In genomic region chr16:58497886-58498713, GRCm38 (mm10) we compare ENCODE assay signal across 9 mouse cellular contexts. TPM values are rescaled to one million over a fixed set of nuclear protein-coding genes. Genes with fewer than 3 reads are reported as not detected.
DNase-seq lines count a peak whose midpoint lies in the region; ATAC-seq and TF ChIP-seq lines count a peak whose summit lies in the region.
"Had no signal": no experiment of that assay in that cellular context is flagged by ENCODE, and none has a peak within 500 bp of the region (broad histone marks: within the 10 kb centered on the region; RNA-seq: fewer than 3 reads in every experiment).

No protein-coding gene starts in this region.

- H3K4me1 ChIP-seq in heart, adult 2 months (ENCODE audit: control insufficient read depth, insufficient read depth, low read length), result peaks cover 22% of the 10 kb centered on the region
- H3K4me1 ChIP-seq in heart, embryonic 16.5 days (ENCODE audit: control insufficient read depth, insufficient read depth, low read length), result peaks cover 40% of the 10 kb centered on the region
- H3K4me1 ChIP-seq in midbrain, embryonic 16.5 days (ENCODE audit: control insufficient read depth, insufficient read depth, low read length), result 0 out of 2 replicates have a peak, but pooled peaks cover 3% of the 10 kb centered on the region

- intact Hi-C loops in heart, adult 2 months (cut with DNase I), result loop anchor here (2.0 to 5.0 kb wide), 2 partner anchors 21 to 36 kb away; no protein-coding TSS in a partner anchor
- intact Hi-C loops in heart, postnatal 10 days (cut with DNase I), result loop anchor here (2.0 kb wide), 1 partner anchor 21 kb away; no protein-coding TSS in a partner anchor
- intact Hi-C loops in left cerebral cortex, postnatal 36 days (cut with DNase I), result no loop called here

- H3K27me3 ChIP-seq in heart, adult 2 months (ENCODE audit: control insufficient read depth, insufficient read depth, low read length), result no peaks in the 10 kb centered on the region
- no peaks in the 10 kb centered on the region for H3K27me3 ChIP-seq in C2C12 (ENCODE audit: control insufficient read depth, insufficient read depth, insufficient read length)
- no peaks in the 10 kb centered on the region for H3K27me3 ChIP-seq in heart, embryonic 16.5 days (ENCODE audit: control insufficient read depth, insufficient read depth, low read length)
- H3K27me3 ChIP-seq in midbrain, embryonic 16.5 days (ENCODE audit: control insufficient read depth, insufficient read depth, low read depth, low read length), result no peaks in the 10 kb centered on the region

- no peaks in the 10 kb centered on the region for H3K79me3 ChIP-seq in C2C12 (ENCODE audit: low read depth)

- H3K9me3 ChIP-seq in heart, embryonic 16.5 days (replicated peaks; ENCODE audit: control insufficient read depth, low read length), result no peaks in the 10 kb centered on the region
- no peaks in the 10 kb centered on the region for H3K9me3 ChIP-seq in midbrain, embryonic 16.5 days (replicated peaks; ENCODE audit: control insufficient read depth, low read length, poor library complexity, severe bottlenecking)

- TF ChIP-seq CTCF in heart, adult 2 months (IDR thresholded peaks at IDR 0.05), result no peak
- TF ChIP-seq CTCF in C2C12 (IDR thresholded peaks at IDR 0.05; ENCODE audit: control insufficient read depth, insufficient read depth, insufficient read length), result no peak

- no peak for TF ChIP-seq POLR2A in heart, adult 2 months (IDR thresholded peaks at IDR 0.05; ENCODE audit: insufficient read depth, low read depth, low read length)

- DNase-seq in heart, adult 2 months, result peak in 1 of 2 experiments; percentile 26
- no peak for DNase-seq in heart, postnatal 10 days
- no peak for DNase-seq in urinary bladder, postnatal 10 days (ENCODE audit: low spot score)
- DNase-seq in left cerebral cortex, postnatal 36 days (ENCODE audit: low spot score in 2 of 2), result no peak
- no peak for DNase-seq in kidney, adult 18-20 months
- DNase-seq: right cerebral cortex, postnatal 14 days had no signal

- H3K9ac ChIP-seq in heart, adult 2 months (ENCODE audit: low read depth, low read length), result no peak overlapping the region
- no peak overlapping the region for H3K9ac ChIP-seq in heart, embryonic 16.5 days (ENCODE audit: low read length)
- no peak overlapping the region for H3K9ac ChIP-seq in midbrain, embryonic 16.5 days (ENCODE audit: low read depth, low read length)

- WGBS in heart, adult 2 months, result 53% methylated on average over 9 of the region's 9 CpGs
- 48% methylated on average over 9 of the region's 9 CpGs for WGBS in heart, embryonic 16.5 days
- WGBS in midbrain, embryonic 16.5 days, result 70% methylated on average over 9 of the region's 9 CpGs

- no peak overlapping the region for H3ac ChIP-seq in C2C12 (ENCODE audit: control insufficient read depth, insufficient read length, low read depth)

- peaks cover 36% of the 10 kb centered on the region for H3K36me3 ChIP-seq in heart, adult 2 months (ENCODE audit: control insufficient read depth, insufficient read depth, low read length)
- no peaks in the 10 kb centered on the region for H3K36me3 ChIP-seq in C2C12 (ENCODE audit: control insufficient read depth, insufficient read depth)
- peaks cover 3% of the 10 kb centered on the region; the same call in 1 of the 2 replicates for H3K36me3 ChIP-seq in heart, embryonic 16.5 days (ENCODE audit: control insufficient read depth, insufficient read depth)
- no peaks in the 10 kb centered on the region for H3K36me3 ChIP-seq in midbrain, embryonic 16.5 days (ENCODE audit: control insufficient read depth, insufficient read depth, low read length)

- no peak for ATAC-seq in heart, embryonic 16.5 days (replicated peaks; ENCODE audit: extremely low read depth, insufficient read depth, low FRiP score)
- ATAC-seq in midbrain, embryonic 16.5 days, result no peak

- H3K4me2 ChIP-seq in heart, embryonic 16.5 days (ENCODE audit: low read depth, low read length), result peak overlapping the region; percentile 44
- no peak overlapping the region for H3K4me2 ChIP-seq in midbrain, embryonic 16.5 days (ENCODE audit: low read length)

- H3K4me3 ChIP-seq in heart, adult 2 months, result no peak overlapping the region
- H3K4me3 ChIP-seq in C2C12 (ENCODE audit: insufficient read depth, poor library complexity, severe bottlenecking), result no peak overlapping the region
- H3K4me3 ChIP-seq in heart, embryonic 16.5 days (ENCODE audit: low read length), result no peak overlapping the region
- no peak overlapping the region for H3K4me3 ChIP-seq in midbrain, embryonic 16.5 days (ENCODE audit: low read depth, low read length)

- no peak for TF ChIP-seq EP300 in heart, adult 2 months (IDR thresholded peaks at IDR 0.05; ENCODE audit: insufficient read depth, low read depth, low read length)

- peak overlapping the region; percentile 67 for H3K27ac ChIP-seq in heart, adult 2 months
- H3K27ac ChIP-seq in heart, embryonic 16.5 days (ENCODE audit: low read length), result peak overlapping the region; percentile 91
- H3K27ac ChIP-seq in midbrain, embryonic 16.5 days (ENCODE audit: low read length), result 0 out of 2 replicates have a peak overlapping the region, but pooled peaks have one; percentile 13

- no peaks in the 10 kb centered on the region for H3K79me2 ChIP-seq in heart, adult 2 months (replicated peaks; ENCODE audit: control insufficient read depth, insufficient read depth, low read length)
- no peaks in the 10 kb centered on the region for H3K79me2 ChIP-seq in C2C12 (ENCODE audit: control insufficient read depth, insufficient read depth)

TF ChIP-seq in C2C12, 6 proteins besides CTCF, POLR2A, EP300 and RAD21:
- TF ChIP-seq MYOG (IDR thresholded peaks at IDR 0.05; ENCODE audit: control insufficient read depth, extremely low read depth, insufficient read length), result no peak
- TF ChIP-seq MYOD1 (IDR thresholded peaks at IDR 0.05; ENCODE audit: control insufficient read depth, insufficient read length, low read depth), result no peak
- no peak for TF ChIP-seq MAX (IDR thresholded peaks at IDR 0.05)
- peak; percentile 3 for TF ChIP-seq USF1 (IDR thresholded peaks at IDR 0.05; ENCODE audit: low read depth)
- no peak for TF ChIP-seq CEBPB (IDR thresholded peaks at IDR 0.05; ENCODE audit: low read depth)
- TF ChIP-seq FOSL1 (IDR thresholded peaks at IDR 0.05; ENCODE audit: insufficient read depth, low read length, poor library complexity, severe bottlenecking), result no peak

RNA-seq across cellular contexts. Expression of gene St3gal6, which starts 25.9 kb away (rescaled TPM):
- 10 to 100 TPM; 37.7 to 47.0 TPM for total RNA-seq in heart, adult 2 months (2021)
- 29.6 and 33.7 TPM in 2 replicates for polyA plus RNA-seq in heart, adult 2 months (2012; rRNA removed)
- 10 to 100 TPM; 32.4 to 33.0 TPM for total RNA-seq in heart, postnatal 10 days (2021)
- polyA plus RNA-seq in C2C12 (2012; fragmentation: generic; extraction: Trizol), result 0.34 TPM
- 18.0 and 19.6 TPM in 2 replicates for polyA plus RNA-seq in heart, embryonic 16.5 days (2015; fragmentation: Nextera tagmentation; extraction: Ambion mirVana)
- polyA plus RNA-seq in midbrain, embryonic 16.5 days (2015; fragmentation: Nextera tagmentation; extraction: Ambion mirVana), result 12.6 and 13.2 TPM in 2 replicates
- 10 to 100 TPM; 20.2 to 22.9 TPM for total RNA-seq in left cerebral cortex, postnatal 36 days (2021)

Comparison
In these comparisons a context has a peak if more than half of its experiments do, and no peak if none do; other contexts are left out.
1. H3K27ac ChIP-seq: peak in every context shown above with its lines; median percentile 91 in heart, embryonic 16.5 days; 67 in heart, adult 2 months; 13 in midbrain, embryonic 16.5 days.
2. RNA of gene St3gal6, which starts 25.9 kb away (polyA plus RNA-seq): 29.6 to 33.7 TPM in heart, adult 2 months, 18.0 to 19.6 TPM in heart, embryonic 16.5 days and 12.6 to 13.2 TPM in midbrain, embryonic 16.5 days; 0.34 TPM in C2C12 (single experiment); every median in the first group is over 10 times any median in the second.